Mouse (Mus musculus): ENCODE measurements around the gene Bcas2. TPM values are rescaled to one million over a fixed set of nuclear protein-coding genes. Genes with fewer than 3 reads are reported as not detected.
"Not testable (repeated sequence)": the region's sequence is repeated elsewhere in the genome, so short reads cannot be mapped to it uniquely, and the experiment has no call there.

The Bcas2 gene
- total RNA-seq, 4 experiments from 2014 or later, result 67.1 to 70.8 (median 67.8) TPM

- DNase-seq (ENCODE audit: low spot score in 2 of 2), result no peak
Measured at GRCm38 (mm10) chr3:103159232-103159900, 12.1 kb upstream of the Bcas2 start.

GRCm38 (mm10) chr3:103169771-103170170 is 1.7 kb upstream of the Bcas2 start:
- peak; percentile 60 to 73 for DNase-seq (ENCODE audit: low spot score in 2 of 2)

GRCm38 (mm10) chr3:103172615-103173014 is 1.2 kb downstream of the Bcas2 start:
- DNase-seq (ENCODE audit: low spot score in 2 of 2), result no peak

- DNase-seq (ENCODE audit: low spot score in 2 of 2), result no peak
Measured at GRCm38 (mm10) chr3:103176740-103177139, 5.3 kb downstream of the Bcas2 start.

- DNase-seq (ENCODE audit: low spot score in 2 of 2), result no peak
Measured at GRCm38 (mm10) chr3:103179527-103179926, 8.1 kb downstream of the Bcas2 start.

- DNase-seq (ENCODE audit: low spot score in 2 of 2), result no peak
Measured at GRCm38 (mm10) chr3:103181171-103181570, 9.7 kb downstream of the Bcas2 start.

GRCm38 (mm10) chr3:103182821-103183220 is 11.4 kb downstream of the Bcas2 start:
- DNase-seq (ENCODE audit: low spot score in 2 of 2), result no peak

- DNase-seq (ENCODE audit: low spot score in 2 of 2), result not testable (repeated sequence)
Measured at GRCm38 (mm10) chr3:103184467-103184866, 13.0 kb downstream of the Bcas2 start.

GRCm38 (mm10) chr3:103188451-103188850 is 17.0 kb downstream of the Bcas2 start:
- DNase-seq (ENCODE audit: low spot score in 2 of 2), result no peak

GRCm38 (mm10) chr3:103188856-103189255 is 17.4 kb downstream of the Bcas2 start:
- DNase-seq (ENCODE audit: low spot score in 2 of 2), result no peak

- DNase-seq (ENCODE audit: low spot score in 2 of 2), result no peak
Measured at GRCm38 (mm10) chr3:103192161-103192560, 20.7 kb downstream of the Bcas2 start.

GRCm38 (mm10) chr3:103193186-103193585 is 21.7 kb downstream of the Bcas2 start:
- DNase-seq (ENCODE audit: low spot score in 2 of 2), result no peak

- no peak for DNase-seq (ENCODE audit: low spot score in 2 of 2)
Measured at GRCm38 (mm10) chr3:103196320-103196823, 24.9 kb downstream of the Bcas2 start.

GRCm38 (mm10) chr3:103199386-103199785 is 27.9 kb downstream of the Bcas2 start:
- no peak for DNase-seq (ENCODE audit: low spot score in 2 of 2)

GRCm38 (mm10) chr3:103201105-103201504 is 29.6 kb downstream of the Bcas2 start:
- not testable (repeated sequence) for DNase-seq (ENCODE audit: low spot score in 2 of 2)

- DNase-seq (ENCODE audit: low spot score in 2 of 2), result no peak
Measured at GRCm38 (mm10) chr3:103203554-103203953, 32.1 kb downstream of the Bcas2 start.

- DNase-seq (ENCODE audit: low spot score in 2 of 2), result no peak
Measured at GRCm38 (mm10) chr3:103204445-103204844, 33.0 kb downstream of the Bcas2 start.

GRCm38 (mm10) chr3:103206393-103206792 is 34.9 kb downstream of the Bcas2 start:
- no peak for DNase-seq (ENCODE audit: low spot score in 2 of 2)

- no peak for DNase-seq (ENCODE audit: low spot score in 2 of 2)
Measured at GRCm38 (mm10) chr3:103207749-103208148, 36.3 kb downstream of the Bcas2 start.

- no peak for DNase-seq (ENCODE audit: low spot score in 2 of 2)
Measured at GRCm38 (mm10) chr3:103208237-103208636, 36.8 kb downstream of the Bcas2 start.

- no peak for DNase-seq (ENCODE audit: low spot score in 2 of 2)
Measured at GRCm38 (mm10) chr3:103211101-103211500, 39.6 kb downstream of the Bcas2 start.

GRCm38 (mm10) chr3:103212142-103212541 is 40.7 kb downstream of the Bcas2 start:
- DNase-seq (ENCODE audit: low spot score in 2 of 2), result no peak

GRCm38 (mm10) chr3:103213537-103213936 is 42.1 kb downstream of the Bcas2 start:
- DNase-seq (ENCODE audit: low spot score in 2 of 2), result no peak
